Mouse (Mus musculus) ovary, postnatal 10 days (tissue): Measurements from ENCODE around the gene Ppm1e.

Experiments
- DNase-seq: peaks from one replicate; pipeline ENCODE4 v3.0.0; 2022; ENCODE audit warnings: low spot score

The Ppm1e gene

GRCm38 (mm10) chr11:87250132-87250531, 108.7 kb downstream of the Ppm1e start:
- no peak for DNase-seq

DNA sequence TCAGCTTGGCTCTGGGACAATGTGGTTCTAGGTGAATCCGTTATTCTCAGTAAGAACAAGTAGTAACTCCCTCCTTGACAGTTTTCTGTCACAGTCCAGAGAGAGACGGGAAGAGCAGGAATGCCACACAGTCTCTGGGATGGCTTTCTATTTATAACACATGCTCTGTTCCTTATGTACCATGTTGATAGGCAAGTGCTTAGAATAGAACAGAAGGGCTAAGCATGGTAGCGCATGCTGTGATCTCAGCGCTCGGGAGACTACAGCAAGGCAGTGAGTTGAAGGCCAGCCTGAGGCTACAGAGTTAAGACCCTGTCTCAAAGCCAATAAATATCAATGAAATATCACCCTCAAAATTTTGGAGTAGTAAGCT, 111.3 kb downstream of the Ppm1e start:
- DNase-seq, result no peak

DNA sequence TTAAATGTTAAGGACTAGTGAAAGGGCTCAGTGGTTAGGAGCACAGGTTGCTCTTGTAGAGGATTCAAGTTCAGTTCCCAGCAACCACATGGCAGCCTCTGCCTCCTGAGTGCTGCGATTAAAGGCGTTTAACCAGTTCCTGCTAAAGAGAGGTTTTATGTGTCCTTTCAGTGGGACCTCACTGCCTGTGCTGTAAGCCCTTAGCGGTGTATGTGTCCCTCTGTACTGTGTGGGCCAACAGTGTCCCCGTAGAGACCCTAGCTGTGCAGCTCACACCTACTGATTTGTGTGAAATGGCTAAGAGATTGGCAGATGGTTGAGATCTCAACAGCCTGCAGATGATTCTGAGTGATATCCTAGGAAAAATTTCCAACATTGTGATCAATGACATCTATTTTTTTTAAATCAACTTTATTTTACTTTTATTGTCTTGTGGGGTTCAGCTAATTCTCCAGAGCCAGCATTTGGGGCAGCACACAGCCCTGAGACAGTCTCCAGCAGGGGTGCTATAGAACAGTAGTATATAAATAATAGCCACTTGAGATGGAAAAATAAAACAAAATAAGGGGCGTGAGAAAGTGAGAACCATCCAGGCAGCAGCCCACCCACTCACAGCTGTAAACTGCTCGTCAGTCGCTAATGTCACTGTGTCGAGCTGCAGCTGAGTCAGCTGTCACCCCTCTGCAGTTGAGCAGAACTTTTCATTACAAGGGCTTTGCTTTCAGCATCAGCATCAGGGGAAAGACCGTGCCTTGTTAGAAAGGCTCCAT, 111.9 kb downstream of the Ppm1e start:
- DNase-seq, result no peak

GRCm38 (mm10) chr11:87246107-87246651, 112.6 kb downstream of the Ppm1e start:
- no peak for DNase-seq

DNA sequence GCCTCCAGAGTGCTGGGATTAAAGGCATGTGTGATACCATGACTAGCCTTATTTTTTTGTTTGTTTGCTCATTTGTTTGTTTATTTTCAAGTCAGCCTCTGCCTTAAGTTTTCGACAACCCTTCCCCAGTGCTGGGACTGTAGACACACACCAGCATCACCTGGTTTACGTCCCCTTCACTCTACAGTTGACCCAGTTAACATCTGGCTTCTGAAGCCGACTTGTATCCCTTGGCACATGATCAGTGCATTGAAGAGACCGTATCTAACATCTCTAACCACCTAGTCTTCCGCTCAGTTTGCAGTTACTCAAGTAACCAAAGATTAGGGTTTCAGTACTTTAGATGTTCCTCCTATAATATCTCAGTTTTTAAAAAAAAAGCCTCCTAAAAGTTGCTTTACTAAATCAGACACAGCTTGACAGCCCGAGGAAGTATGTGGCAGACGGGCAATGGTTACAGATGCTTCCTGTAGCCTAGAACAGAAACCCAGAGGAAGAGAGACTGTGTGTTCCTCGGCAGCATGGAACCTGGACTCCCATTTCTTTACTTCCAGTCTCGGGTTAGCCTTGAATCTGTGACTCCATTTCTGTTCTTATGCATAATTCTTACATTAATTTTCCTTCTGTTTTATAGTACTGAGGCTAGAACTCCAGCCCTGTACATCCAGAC, 113.5 kb downstream of the Ppm1e start:
- no peak for DNase-seq

DNA sequence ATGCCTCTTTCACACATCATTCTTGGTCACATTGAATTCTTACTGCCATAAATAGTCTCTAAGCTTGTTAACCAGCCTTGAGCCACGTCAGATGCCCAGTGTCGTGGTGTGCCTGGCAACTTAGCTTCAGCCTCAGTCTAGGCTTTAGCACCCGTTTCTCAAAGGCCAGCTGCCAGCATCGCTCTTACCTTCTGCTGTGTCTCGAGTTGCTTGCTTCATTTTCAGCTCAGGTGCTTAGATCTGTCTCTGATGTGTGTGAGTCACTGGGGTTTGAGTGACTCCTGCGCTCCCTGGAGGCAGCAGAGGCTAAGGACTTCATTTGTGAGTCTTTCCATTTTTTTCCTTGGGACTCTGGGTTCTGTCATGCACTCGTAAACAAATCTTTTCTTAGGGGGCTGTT, 117.6 kb downstream of the Ppm1e start:
- DNase-seq, result no peak

DNA sequence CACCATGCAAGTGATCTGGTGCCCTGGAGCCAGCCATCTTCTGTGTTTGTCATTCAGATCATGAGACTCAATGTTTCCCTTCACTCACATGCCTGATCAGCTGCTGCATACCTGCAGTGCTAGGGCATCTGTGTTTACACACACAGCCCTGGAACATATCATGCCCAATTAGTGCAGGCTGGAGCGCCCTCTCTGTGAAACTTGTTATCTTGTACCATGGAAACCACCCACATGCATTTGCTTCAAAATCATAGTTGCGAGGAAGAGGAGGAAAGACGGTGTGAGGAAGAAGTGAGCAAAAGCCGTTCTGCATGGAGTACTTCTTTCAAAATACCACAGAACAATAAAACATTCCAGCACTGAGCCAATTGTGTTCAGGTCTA, 118.0 kb downstream of the Ppm1e start:
- DNase-seq, result no peak

DNA sequence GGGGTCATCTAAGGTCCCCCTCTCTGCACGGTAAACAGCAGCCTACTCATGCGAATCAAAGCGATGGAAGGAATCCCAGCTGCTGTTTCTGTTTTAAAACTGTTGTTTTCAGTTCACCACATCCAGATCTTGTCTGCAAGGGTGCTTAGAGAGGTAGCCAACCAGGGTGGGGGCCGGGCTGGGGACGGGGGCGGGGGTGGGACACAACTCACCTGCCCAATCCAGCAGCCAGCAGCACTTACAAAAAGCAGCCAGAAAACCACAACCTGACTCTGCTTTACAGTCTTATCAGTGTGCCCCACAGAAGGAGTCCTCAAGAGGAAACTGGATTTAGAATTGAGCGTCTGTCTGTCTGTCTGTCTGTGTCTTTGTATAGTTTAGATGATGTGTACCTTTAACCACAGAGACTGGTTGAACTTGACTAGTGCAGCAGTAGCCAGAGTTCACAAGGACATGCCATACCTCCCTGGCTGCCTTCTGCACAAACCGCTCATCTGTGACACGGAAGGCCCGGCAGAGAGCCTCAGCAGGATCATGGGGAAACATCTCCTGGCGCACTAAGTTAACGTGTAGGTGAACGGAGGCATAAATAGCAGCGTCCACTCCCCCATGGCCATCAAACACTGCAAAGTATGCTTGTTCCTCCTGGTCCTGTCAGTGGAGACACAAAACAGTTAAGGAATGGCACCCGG, 118.5 kb downstream of the Ppm1e start:
- no peak for DNase-seq

- DNase-seq, result no peak
Observed at GRCm38 (mm10) chr11:87238891-87239530, 119.8 kb downstream of the Ppm1e start.

- DNase-seq, result no peak
Observed at GRCm38 (mm10) chr11:87235486-87235872, 123.3 kb downstream of the Ppm1e start.

GRCm38 (mm10) chr11:87234743-87235485, 123.9 kb downstream of the Ppm1e start:
- no peak for DNase-seq

DNA sequence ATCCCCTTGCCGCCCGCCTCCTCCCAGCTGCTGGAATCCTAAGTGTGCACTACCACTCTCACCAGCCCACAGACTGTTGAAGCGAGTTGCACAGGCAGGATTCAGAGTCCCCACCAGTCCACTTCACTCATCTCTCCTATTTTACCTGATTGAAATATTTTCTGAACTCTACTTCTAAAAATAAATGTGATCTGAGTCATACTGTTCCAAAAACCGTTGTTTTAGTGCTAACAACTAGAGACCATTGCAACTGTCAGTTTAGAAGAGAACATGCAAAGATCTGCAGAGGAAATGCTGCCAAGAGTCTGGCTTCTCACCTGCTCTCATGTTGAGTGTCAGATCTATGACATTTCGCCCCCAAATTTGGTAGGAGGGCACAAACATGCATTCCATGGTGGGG, 125.4 kb downstream of the Ppm1e start:
- no peak for DNase-seq

GRCm38 (mm10) chr11:87227056-87227455, 131.8 kb downstream of the Ppm1e start:
- DNase-seq, result no peak

GRCm38 (mm10) chr11:87222686-87223085, 136.1 kb downstream of the Ppm1e start:
- no peak for DNase-seq

- no peak for DNase-seq
Observed at GRCm38 (mm10) chr11:87212313-87212712, 146.5 kb downstream of the Ppm1e start.
